Comparison of ENCODE assay signal across 8 mouse cellular contexts in genomic region chr11:106007821-106008220, GRCm38 (mm10). TPM values are rescaled to one million over a fixed set of nuclear protein-coding genes. Genes with fewer than 3 reads are reported as not detected.
DNase-seq lines count a peak whose midpoint lies in the region; ATAC-seq and TF ChIP-seq lines count a peak whose summit lies in the region.

Gene Kcnh6, plus strand, starts transcription at chr11:106008124.

- TF ChIP-seq CTCF in stomach, postnatal 0 days (IDR thresholded peaks at IDR 0.05; ENCODE audit: low read depth) = no peak

- H3K9me3 ChIP-seq in forebrain, embryonic 14.5 days (replicated peaks; ENCODE audit: control insufficient read depth, low read length) = no peaks in the 10 kb centered on the region
- no peaks in the 10 kb centered on the region for H3K9me3 ChIP-seq in hindbrain, embryonic 12.5 days (replicated peaks)
- no peaks in the 10 kb centered on the region for H3K9me3 ChIP-seq in limb, embryonic 15.5 days
- no peaks in the 10 kb centered on the region for H3K9me3 ChIP-seq in midbrain, embryonic 15.5 days
- no peaks in the 10 kb centered on the region for H3K9me3 ChIP-seq in stomach, postnatal 0 days (ENCODE audit: control insufficient read depth, low read length)

- ATAC-seq in forebrain, embryonic 14.5 days = no peak
- ATAC-seq in hindbrain, embryonic 12.5 days (ENCODE audit: low FRiP score) = no peak
- ATAC-seq in limb, embryonic 15.5 days (ENCODE audit: insufficient number of reproducible peaks, low FRiP score, low TSS enrichment, low read depth) = 0 out of 2 replicates have a peak, but pooled peaks have one; percentile 16
- no peak for ATAC-seq in midbrain, embryonic 15.5 days (replicated peaks)
- peak; percentile 62; the same call in 1 of the 2 replicates for ATAC-seq in stomach, postnatal 0 days (ENCODE audit: low FRiP score, low TSS enrichment)

- TF ChIP-seq EP300 in stomach, postnatal 0 days (optimal IDR thresholded peaks at IDR 0.05) = no peak

- H3K4me3 ChIP-seq in forebrain, embryonic 14.5 days (ENCODE audit: low read depth, low read length) = no peak within 1 kb of the TSS
- H3K4me3 ChIP-seq in hindbrain, embryonic 12.5 days = peak within 1 kb of the TSS; percentile 22
- H3K4me3 ChIP-seq in limb, embryonic 15.5 days = peak within 1 kb of the TSS; percentile 27
- 0 out of 2 replicates have a peak within 1 kb of the TSS, but pooled peaks have one; percentile 7 for H3K4me3 ChIP-seq in midbrain, embryonic 15.5 days
- peak within 1 kb of the TSS; percentile 20 for H3K4me3 ChIP-seq in stomach, postnatal 0 days (ENCODE audit: low read depth, low read length)

- no peak within 1 kb of the TSS for H3K27ac ChIP-seq in forebrain, embryonic 14.5 days (ENCODE audit: low read depth, low read length)
- no peak within 1 kb of the TSS for H3K27ac ChIP-seq in hindbrain, embryonic 12.5 days
- H3K27ac ChIP-seq in limb, embryonic 15.5 days = no peak within 1 kb of the TSS
- no peak within 1 kb of the TSS for H3K27ac ChIP-seq in midbrain, embryonic 15.5 days
- no peak within 1 kb of the TSS for H3K27ac ChIP-seq in stomach, postnatal 0 days (replicated peaks)

- H3K27me3 ChIP-seq in forebrain, embryonic 14.5 days (replicated peaks; ENCODE audit: control insufficient read depth, insufficient read depth, low read length) = peaks cover 5% of the 10 kb centered on the region; the same call in 1 of the 2 replicates
- H3K27me3 ChIP-seq in hindbrain, embryonic 12.5 days = peaks cover 26% of the 10 kb centered on the region
- H3K27me3 ChIP-seq in limb, embryonic 15.5 days = peaks cover 28% of the 10 kb centered on the region
- H3K27me3 ChIP-seq in midbrain, embryonic 15.5 days (replicated peaks) = 0 out of 2 replicates have a peak, but pooled peaks cover 4% of the 10 kb centered on the region
- no peaks in the 10 kb centered on the region for H3K27me3 ChIP-seq in stomach, postnatal 0 days (ENCODE audit: control insufficient read depth, insufficient read depth, low read length)

- peak within 1 kb of the TSS; percentile 38 for H3K4me2 ChIP-seq in forebrain, embryonic 14.5 days (ENCODE audit: low read length)
- H3K4me2 ChIP-seq in hindbrain, embryonic 12.5 days (replicated peaks) = peak within 1 kb of the TSS; percentile 51
- H3K4me2 ChIP-seq in limb, embryonic 15.5 days = peak within 1 kb of the TSS; percentile 66
- H3K4me2 ChIP-seq in midbrain, embryonic 15.5 days = peak within 1 kb of the TSS; percentile 48
- H3K4me2 ChIP-seq in stomach, postnatal 0 days (replicated peaks; ENCODE audit: low read depth) = peak within 1 kb of the TSS; percentile 55

- no peaks in the 10 kb centered on the region for H3K4me1 ChIP-seq in forebrain, embryonic 14.5 days (ENCODE audit: control insufficient read depth, insufficient read depth, low read length)
- H3K4me1 ChIP-seq in hindbrain, embryonic 12.5 days = peaks cover 23% of the 10 kb centered on the region
- peaks cover 4% of the 10 kb centered on the region for H3K4me1 ChIP-seq in limb, embryonic 15.5 days
- H3K4me1 ChIP-seq in midbrain, embryonic 15.5 days = peaks cover 4% of the 10 kb centered on the region
- 0 out of 2 replicates have a peak, but pooled peaks cover 2% of the 10 kb centered on the region for H3K4me1 ChIP-seq in stomach, postnatal 0 days (replicated peaks; ENCODE audit: control insufficient read depth, insufficient read depth)

- WGBS in forebrain, embryonic 14.5 days = under 1% methylated on average over 23 of the region's 25 CpGs
- 0% methylated on average over 20 of the region's 25 CpGs for WGBS in hindbrain, embryonic 12.5 days
- 0% methylated on average over 25 of the region's 25 CpGs for WGBS in limb, embryonic 15.5 days
- 1% methylated on average over 25 of the region's 25 CpGs for WGBS in midbrain, embryonic 15.5 days
- WGBS in stomach, postnatal 0 days = 0% methylated on average over 22 of the region's 25 CpGs

- peak; percentile 48 to 63 for DNase-seq in layer of hippocampus, postnatal 10 days (ENCODE audit: low spot score in 2 of 2)
- no peak for DNase-seq in layer of hippocampus, adult 18-20 months (ENCODE audit: low spot score in 2 of 2)
- DNase-seq in forebrain, embryonic 14.5 days (ENCODE audit: low spot score) = peak; percentile 42
- peak; percentile 84 for DNase-seq in stomach, postnatal 0 days (ENCODE audit: low spot score)
- DNase-seq in left cerebral cortex, adult 9 months (ENCODE audit: low spot score in 2 of 2) = no peak

- no peak within 1 kb of the TSS for H3K9ac ChIP-seq in forebrain, embryonic 14.5 days (ENCODE audit: low read length)
- no peak within 1 kb of the TSS for H3K9ac ChIP-seq in hindbrain, embryonic 12.5 days
- no peak within 1 kb of the TSS for H3K9ac ChIP-seq in limb, embryonic 15.5 days
- no peak within 1 kb of the TSS for H3K9ac ChIP-seq in midbrain, embryonic 15.5 days
- no peak within 1 kb of the TSS for H3K9ac ChIP-seq in stomach, postnatal 0 days (ENCODE audit: low read length)

- no peaks in the 10 kb centered on the region for H3K36me3 ChIP-seq in forebrain, embryonic 14.5 days (ENCODE audit: control insufficient read depth, insufficient read depth, low read length)
- H3K36me3 ChIP-seq in hindbrain, embryonic 12.5 days = no peaks in the 10 kb centered on the region
- H3K36me3 ChIP-seq in limb, embryonic 15.5 days = no peaks in the 10 kb centered on the region
- no peaks in the 10 kb centered on the region for H3K36me3 ChIP-seq in midbrain, embryonic 15.5 days (replicated peaks)
- H3K36me3 ChIP-seq in stomach, postnatal 0 days (ENCODE audit: control insufficient read depth, insufficient read depth, low read length) = no peaks in the 10 kb centered on the region

RNA-seq across cellular contexts. Expression of gene Kcnh6, which starts in this region (rescaled TPM):
- total RNA-seq in layer of hippocampus, postnatal 10 days (2021) = under 1 TPM; 0.76 to 0.82 TPM
- under 1 TPM; 0.72 to 0.94 TPM for total RNA-seq in layer of hippocampus, adult 18-20 months (2021)
- polyA plus RNA-seq in forebrain, embryonic 14.5 days (2014; fragmentation: Nextera tagmentation; extraction: Ambion mirVana) = 0.48 and 0.57 TPM in 2 replicates
- polyA plus RNA-seq in hindbrain, embryonic 12.5 days (2016; fragmentation: Nextera tagmentation; extraction: Ambion mirVana) = 0.85 and 1.2 TPM in 2 replicates
- 0.24 and 0.26 TPM in 2 replicates for polyA plus RNA-seq in limb, embryonic 15.5 days (2015; fragmentation: Nextera tagmentation; extraction: Ambion mirVana)
- 1.7 and 2.0 TPM in 2 replicates for polyA plus RNA-seq in midbrain, embryonic 15.5 days (2015; fragmentation: Nextera tagmentation; extraction: Ambion mirVana)
- polyA plus RNA-seq in stomach, postnatal 0 days (2015; fragmentation: Nextera tagmentation; extraction: Ambion mirVana) = 0.54 and 0.55 TPM in 2 replicates

Comparison
In these comparisons a context has a peak if more than half of its experiments do, and no peak if none do; other contexts are left out.
1. Peak in DNase-seq in layer of hippocampus, postnatal 10 days; RNA of the gene not detected or under 1 TPM.
2. Peak in DNase-seq and H3K4me2 ChIP-seq in forebrain, embryonic 14.5 days; RNA of the gene not detected or under 1 TPM.
3. Peak in ATAC-seq, H3K4me3 ChIP-seq and H3K4me2 ChIP-seq in limb, embryonic 15.5 days; RNA of the gene not detected or under 1 TPM.
4. Peak in DNase-seq, ATAC-seq, H3K4me3 ChIP-seq and H3K4me2 ChIP-seq in stomach, postnatal 0 days; RNA of the gene not detected or under 1 TPM.